Mouse (Mus musculus): ENCODE results near the gene Ndufb3.

DNA sequence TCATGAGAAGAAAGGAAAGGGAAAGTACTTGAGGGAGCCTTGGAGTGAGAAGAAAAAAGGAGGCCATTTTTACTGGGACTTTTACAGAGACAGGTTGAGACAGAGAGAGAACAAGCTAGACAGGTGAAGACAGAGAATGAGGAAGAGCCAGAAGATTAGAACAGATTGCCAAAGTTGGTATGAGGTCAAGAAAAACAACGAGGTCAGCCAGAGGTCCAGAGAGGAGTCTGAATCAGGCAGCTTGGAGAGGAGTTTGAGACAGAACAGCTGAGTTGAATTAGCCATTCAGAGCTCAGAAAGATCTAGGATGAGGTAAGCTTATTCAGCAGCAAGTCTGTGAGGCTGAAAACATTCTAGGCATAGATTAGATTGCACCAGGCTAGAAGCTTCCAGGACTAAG lies 44.8 kb upstream of the Ndufb3 start:
- TF ChIP-seq POLR2A (IDR thresholded peaks at IDR 0.05; ENCODE audit: low read depth, low read length), result no peak
- no peak for TF ChIP-seq CTCF (conservative IDR thresholded peaks at IDR 0.05; ENCODE audit: insufficient read depth, insufficient read length, low read depth, low read length)
